Mouse (Mus musculus): ENCODE measurements around the gene Nubpl.
"Not testable (repeated sequence)": the region's sequence is repeated elsewhere in the genome, so short reads cannot be mapped to it uniquely, and the experiment has no call there.

Nubpl gene

DNA sequence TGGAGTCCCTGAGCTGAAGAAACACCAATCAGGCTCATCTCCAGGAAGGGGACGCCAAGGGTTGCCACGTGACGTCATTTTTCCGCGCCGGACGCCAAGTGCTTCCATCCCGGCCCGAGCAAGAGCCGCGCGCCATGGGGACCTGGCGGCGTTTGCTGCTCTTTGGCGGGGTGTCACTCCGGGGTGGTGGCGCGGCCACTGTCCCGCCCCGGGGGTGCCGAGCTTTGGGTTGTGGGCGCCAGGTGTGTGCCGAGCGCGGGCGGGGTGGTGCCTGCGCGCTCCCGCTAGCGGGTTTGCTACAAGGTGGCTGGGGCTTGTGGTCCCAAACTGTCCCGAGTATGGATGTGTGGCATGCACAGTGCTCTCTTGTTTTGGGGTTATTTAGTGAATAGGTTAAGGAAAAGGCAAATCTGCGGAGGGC is at the start of gene Nubpl:
Gene Nubpl (plus strand): TSS at position 88 of the 421 bp plus-strand sequence.
- peak; percentile 93 for DNase-seq (ENCODE audit: low spot score)

DNA sequence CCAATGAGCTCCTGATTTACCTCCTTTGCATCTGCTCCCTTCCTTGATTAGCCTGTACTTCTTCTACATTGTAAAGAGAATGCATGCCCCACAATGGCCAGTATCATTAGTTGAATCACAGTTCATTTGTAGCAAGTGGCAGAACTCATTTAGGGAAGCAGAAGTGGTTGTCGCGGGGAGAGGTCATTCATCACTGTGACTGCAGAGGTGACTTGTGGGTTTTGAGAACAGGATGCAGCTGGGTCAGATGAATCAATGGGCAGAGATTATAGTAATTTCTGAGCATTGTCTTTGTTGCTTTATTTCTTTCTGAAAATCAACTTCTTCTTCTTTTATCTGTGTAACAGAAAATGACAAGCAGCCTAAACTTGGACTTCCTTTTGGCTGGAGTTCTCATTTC is 48.2 kb upstream of the Nubpl start:
- no peak for DNase-seq (ENCODE audit: low spot score)

- not testable (repeated sequence) for DNase-seq (ENCODE audit: low spot score)
Measured at GRCm38 (mm10) chr12:52079296-52079695, 18.2 kb upstream of the Nubpl start.

DNA sequence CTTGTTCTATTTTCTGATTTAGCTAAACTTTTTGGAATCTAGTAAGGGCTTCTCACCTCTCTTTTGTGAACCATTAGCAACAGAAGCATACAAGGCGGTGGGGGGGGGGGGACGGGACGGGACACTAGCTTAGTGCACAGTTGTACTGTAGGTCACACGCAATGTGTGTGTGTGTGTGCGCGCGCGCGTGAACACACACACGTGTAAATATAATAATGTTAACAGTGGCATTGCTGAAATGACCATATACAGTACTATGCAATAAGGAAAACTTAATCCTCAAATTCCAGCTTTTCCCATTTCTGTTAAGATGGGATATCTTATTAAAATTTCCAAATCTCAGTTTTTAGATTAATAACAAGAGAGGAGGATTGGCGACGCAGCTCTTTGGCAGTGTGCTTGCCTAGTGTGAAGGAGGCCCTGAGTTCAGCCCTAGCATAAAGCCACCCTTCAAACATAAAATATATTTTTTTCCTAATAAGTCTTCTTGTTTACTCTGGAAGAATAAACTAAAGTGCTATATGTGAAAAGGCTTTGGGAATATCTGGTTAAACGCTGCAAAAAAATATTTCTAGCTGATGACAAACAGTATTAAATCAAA is 388 bp upstream of the Nubpl start:
- DNase-seq (ENCODE audit: low spot score), result no peak

DNA sequence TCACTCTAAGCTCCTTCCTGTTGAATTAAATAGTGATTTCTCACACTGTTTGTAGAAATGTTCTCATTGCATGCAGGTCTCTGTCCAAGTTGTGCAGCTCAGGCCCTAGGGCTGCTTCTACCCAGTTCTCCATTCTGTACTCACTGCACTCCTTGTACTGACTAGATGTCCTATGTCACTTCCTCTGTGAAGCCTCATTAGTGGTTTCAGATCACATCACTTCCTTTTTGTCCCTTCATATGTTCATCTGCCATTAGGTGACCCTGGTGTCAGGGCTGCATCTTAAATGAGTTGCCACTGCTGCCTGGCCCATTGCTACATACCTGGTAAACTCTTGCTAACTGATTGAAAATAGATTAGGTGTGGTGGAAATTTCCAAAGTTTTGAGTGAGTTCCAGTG is 22.7 kb downstream of the Nubpl start:
- no peak for DNase-seq (ENCODE audit: low spot score)

GRCm38 (mm10) chr12:52126407-52126806 is 28.9 kb downstream of the Nubpl start:
- no peak for DNase-seq (ENCODE audit: low spot score)

- DNase-seq (ENCODE audit: low spot score), result no peak
Measured at GRCm38 (mm10) chr12:52129072-52129471, 31.5 kb downstream of the Nubpl start.

GRCm38 (mm10) chr12:52132256-52132655 is 34.7 kb downstream of the Nubpl start:
- peak; percentile 39 for DNase-seq (ENCODE audit: low spot score)

DNA sequence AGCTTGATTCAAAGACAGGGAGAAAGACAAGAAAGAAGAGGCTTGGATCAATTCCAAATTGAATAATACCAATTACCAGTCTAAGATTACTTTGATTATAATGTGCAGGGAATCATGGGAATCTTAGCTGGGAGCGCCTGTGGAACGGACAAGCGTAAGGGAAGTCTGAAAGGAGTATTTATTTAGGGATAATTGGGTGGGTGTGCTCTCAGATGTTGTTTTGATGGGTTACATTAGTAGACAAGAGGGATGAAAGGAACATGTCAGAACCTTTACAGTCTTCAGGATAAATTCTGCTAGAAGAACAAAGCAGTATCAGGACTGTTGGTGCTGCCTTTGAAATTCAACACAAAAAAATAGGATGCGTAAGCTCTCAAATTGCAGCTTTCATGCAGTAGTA is 40.8 kb downstream of the Nubpl start:
- no peak for DNase-seq (ENCODE audit: low spot score)

DNA sequence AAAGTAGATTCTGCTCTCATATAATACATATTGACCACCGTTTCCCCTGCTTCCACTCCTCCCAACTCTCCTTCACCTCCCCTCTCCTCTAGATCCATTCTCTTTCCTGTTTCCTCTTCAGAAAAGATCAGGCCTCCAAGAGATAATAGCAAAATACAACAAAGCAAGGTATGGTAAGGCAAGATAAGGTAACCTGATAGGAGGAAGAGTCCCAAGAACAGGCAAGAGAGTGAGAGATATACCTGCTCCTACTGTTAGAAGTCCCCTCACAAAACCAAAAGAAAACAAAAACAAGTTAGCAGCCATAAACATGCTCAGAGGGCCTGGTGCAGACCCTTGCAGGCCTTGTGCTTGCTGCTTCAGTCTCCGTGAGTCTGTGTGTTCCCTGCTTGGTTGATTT is 49.1 kb downstream of the Nubpl start:
- DNase-seq (ENCODE audit: low spot score), result no peak

DNA sequence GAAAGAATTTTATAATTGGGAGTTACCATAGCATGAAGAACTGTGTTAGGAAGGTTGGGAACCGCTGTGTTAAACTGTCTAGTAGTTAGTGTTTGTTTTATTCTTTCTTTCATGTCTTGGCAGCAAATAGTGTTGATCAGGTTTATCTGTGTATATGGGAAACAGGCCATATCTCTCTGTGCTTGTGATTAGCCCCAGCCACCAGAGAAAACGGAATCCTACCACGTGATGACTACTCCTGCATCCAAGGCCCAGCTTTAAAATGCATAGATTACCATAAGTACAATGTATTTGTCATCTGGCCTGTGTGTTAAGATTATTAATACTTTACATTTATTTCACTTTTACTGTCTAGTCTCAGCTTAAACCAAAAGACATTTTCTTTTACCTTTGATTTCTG is 51.9 kb downstream of the Nubpl start:
- DNase-seq (ENCODE audit: low spot score), result no peak

DNA sequence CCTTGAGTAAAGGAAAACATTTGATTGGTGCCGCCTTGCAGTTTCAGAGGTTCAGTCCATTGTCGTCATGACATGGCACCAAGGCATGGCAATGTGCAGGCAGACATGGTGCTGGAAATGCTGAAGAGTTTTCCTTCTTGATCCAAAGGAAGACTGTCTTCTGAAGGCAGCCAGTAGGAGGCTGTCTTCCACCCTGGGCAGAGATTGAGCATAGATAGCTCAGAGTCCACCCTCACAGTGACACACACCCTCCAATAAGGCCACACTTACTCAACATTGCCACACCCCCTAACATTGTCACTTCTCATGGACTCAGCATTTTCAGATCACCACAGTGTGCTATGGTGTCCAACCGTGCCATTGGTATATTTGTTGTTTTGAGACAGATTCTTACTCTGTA is 54.5 kb downstream of the Nubpl start:
- DNase-seq (ENCODE audit: low spot score), result no peak

GRCm38 (mm10) chr12:52154906-52155305 is 57.4 kb downstream of the Nubpl start:
- DNase-seq (ENCODE audit: low spot score), result no peak

DNA sequence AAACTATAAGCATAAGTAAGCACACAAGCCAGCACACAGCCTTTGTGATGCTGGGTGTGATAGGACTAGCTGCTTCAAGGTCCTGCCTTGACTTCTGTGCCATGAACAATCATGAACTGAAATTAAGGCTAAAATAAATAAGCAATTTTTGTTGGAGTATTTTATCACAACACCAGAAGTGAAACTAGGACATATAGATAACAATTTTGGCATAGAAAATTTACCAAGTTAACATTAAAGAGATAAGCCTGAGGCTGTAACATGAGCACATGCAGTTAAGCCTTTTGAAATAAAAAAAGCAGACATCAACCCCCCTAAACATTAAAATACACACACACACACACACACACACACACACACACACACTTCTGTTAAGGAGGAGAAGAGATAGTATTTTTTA is 66.9 kb downstream of the Nubpl start:
- DNase-seq (ENCODE audit: low spot score), result no peak

DNA sequence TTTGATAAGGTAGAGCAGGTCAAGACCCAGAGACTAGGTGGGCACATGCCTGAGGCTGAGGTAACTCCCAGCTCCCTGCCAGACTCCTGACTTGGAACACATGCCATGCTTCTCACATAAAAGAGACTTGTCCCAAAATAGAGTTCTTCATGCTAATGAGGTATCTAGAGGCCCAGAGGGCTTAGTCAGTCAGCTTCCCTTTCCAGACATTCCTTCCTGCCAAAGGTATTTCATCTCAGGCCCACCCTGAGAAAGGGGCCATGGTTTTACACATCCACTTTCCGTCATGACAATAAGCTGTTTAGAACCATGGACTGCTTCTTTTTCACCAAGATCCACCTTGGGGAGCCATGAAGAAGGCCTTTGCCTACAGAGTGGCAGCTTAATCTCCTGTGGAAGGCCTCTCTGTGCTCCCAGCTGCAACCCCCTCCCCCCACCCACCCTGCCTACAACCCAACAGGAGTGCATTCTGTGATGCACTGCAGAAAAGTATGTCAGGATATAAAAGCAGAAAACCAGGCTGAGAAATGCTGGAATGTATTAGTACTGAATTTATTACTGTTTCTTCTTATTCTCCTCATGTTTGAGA is 88.8 kb downstream of the Nubpl start:
- no peak for DNase-seq (ENCODE audit: low spot score)

DNA sequence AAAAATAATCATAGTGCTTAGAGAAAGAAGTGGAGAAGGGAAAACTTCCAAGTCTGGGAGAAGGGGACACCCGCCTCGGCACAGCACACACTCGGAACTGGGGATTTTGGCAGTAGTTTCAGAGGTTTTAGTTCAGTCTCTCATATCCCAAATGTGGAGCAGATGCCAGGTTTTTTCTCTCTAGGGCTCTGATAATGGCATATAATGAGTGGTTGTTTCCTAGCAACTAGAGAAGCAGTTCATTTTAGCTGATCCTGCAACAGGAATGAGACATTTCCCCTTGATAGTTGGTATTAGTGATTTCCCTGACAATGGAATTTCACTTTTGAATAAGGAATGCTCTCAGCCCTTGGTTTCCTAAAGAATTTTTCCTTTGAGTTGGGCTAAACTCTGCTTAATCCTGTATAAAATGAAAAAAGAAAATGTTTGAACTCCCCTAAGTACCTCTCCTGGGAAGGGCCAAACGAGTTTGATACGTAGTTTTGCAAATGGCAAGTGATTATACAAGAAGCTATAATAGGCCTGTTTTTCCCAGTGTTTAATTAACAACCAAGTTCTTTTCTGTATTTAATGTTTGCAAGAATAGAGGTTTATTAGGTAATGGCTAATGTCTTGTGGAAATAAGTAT is 89.5 kb downstream of the Nubpl start:
- DNase-seq (ENCODE audit: low spot score), result no peak

DNA sequence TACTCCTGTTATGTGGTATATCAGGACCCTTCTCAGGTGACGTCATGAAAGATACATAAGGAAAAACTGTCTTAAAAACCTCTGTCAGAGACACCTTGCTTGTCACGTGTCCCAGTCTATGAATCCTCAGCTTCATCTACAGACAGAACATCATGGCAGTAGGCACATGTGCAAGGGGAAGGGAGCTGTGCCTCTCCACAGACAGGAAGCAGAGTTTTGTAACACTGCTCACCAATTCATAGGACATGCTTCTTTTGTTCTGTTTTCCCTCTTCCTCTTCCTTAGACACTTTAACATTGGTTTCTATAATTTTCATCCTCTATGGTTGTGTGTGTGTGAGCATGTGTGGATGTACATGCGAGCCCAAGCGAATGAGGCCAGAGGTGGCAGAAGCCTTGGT is 100.9 kb downstream of the Nubpl start:
- DNase-seq (ENCODE audit: low spot score), result no peak

- DNase-seq (ENCODE audit: low spot score), result no peak
Measured at GRCm38 (mm10) chr12:52209121-52209610, 111.6 kb downstream of the Nubpl start.

GRCm38 (mm10) chr12:52211144-52211543 is 113.6 kb downstream of the Nubpl start:
- no peak for DNase-seq (ENCODE audit: low spot score)

DNA sequence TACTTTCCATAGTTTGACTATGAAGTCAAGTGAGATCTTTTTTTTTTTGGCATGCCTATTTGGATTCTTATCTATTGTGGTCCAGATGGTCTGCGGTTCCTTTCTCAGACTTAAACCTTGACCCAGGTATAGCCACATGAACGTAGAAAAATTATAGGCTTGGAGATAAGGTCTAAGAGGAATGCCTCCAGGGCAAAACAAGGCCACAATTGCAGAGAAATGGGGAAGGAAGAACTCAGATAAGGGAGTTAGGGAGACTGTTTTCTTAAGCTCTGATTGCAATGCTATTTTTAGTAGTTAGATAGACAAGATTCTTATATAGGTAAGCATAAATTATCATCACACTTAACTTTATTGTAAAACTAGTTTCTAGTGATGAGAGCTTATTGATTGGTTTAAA is 117.3 kb downstream of the Nubpl start:
- DNase-seq (ENCODE audit: low spot score), result no peak

DNA sequence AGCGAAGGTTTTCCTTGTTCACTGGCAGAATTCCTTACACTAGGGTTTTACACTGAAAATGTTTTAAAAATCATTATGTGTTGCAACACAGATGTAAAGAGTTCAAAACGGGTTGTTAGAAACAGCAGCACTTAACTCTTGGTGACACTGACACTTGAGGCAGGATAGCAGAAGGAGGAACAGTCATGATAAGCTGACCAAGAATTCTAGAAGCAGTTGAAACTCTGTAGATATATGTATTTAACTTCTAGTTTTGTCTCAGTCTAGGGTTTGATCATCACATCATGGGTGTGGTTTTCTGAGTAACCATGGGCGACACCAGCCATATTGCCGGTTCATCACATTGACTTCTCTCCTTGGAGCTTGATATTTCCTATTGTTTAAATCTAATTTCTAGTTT is 127.4 kb downstream of the Nubpl start:
- DNase-seq (ENCODE audit: low spot score), result no peak

- DNase-seq (ENCODE audit: low spot score), result no peak
Measured at GRCm38 (mm10) chr12:52228746-52229145, 131.2 kb downstream of the Nubpl start.

DNA sequence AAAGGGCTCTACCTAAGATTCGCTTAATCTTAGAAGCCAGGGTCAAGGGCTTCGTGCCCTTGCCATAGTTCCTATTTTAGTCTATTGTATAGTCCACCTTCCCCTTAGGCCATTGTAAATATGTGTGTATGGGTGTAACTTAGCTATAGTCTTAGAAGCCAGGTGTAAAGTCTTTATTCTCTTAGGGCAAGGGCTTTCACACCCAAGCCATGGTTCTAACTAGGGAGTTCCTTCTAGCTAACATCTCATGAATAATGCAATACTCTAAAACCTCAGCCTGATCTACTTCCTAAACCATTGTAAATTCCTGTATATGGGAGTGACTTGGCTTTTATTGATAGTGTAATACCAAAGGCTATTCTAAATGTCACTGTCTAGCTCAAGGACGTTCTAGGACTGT is 134.4 kb downstream of the Nubpl start:
- not testable (repeated sequence) for DNase-seq (ENCODE audit: low spot score)

DNA sequence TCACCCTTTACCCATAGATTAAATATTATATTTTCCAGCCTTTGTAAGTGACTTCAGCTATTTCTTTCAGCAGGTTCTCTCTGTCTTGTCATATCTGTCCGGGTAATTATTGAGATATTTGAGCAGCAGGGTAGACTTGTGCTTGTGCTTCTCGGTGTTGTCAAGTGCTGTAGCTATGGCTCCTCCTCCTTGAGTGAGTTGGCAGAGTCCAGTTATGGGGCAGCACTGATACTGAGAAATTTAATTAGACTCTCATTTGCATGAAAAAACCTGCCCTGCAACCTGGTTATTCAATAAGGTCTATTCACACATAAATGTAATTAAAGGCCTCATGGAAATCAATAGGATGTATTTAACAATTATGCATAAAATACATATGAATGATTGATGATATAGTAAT is 145.2 kb downstream of the Nubpl start:
- DNase-seq (ENCODE audit: low spot score), result no peak

All from ovary, postnatal 36 days (tissue).